Mouse (Mus musculus): ENCODE measurements around the gene Ablim2. TPM values are rescaled to one million over a fixed set of nuclear protein-coding genes. Genes with fewer than 3 reads are reported as not detected.

Ablim2 gene
- polyA plus RNA-seq, 1 experiment from 2014 or later: 0.45 TPM

GRCm38 (mm10) chr5:35807018-35807417 lies 49.3 kb downstream of the Ablim2 start:
- Histone ChIP-seq H3K4me1 (ENCODE audit: control insufficient read depth, low read depth, low read length) (no peaks in the 10 kb centered on the region), H3K9me3 (replicated peaks; ENCODE audit: control insufficient read depth, low read length) (no peaks in the 10 kb centered on the region), H3K9ac (ENCODE audit: low read depth, low read length) (no peak overlapping the region), H3K4me2 (ENCODE audit: low read depth, low read length) (no peak overlapping the region), H3K4me3 (ENCODE audit: low read depth, low read length) (no peak overlapping the region), H3K27me3 (ENCODE audit: control insufficient read depth, insufficient read depth, low read depth, low read length) (no peaks in the 10 kb centered on the region), H3K27ac (ENCODE audit: low read length) (no peak overlapping the region), H3K36me3 (ENCODE audit: control insufficient read depth, insufficient read depth) (no peaks in the 10 kb centered on the region)
- no peak for ATAC-seq (ENCODE audit: low read depth)
- 60% methylated on average over 8 of the region's 8 CpGs for WGBS (ENCODE audit: insufficient replicate concordance)

DNA sequence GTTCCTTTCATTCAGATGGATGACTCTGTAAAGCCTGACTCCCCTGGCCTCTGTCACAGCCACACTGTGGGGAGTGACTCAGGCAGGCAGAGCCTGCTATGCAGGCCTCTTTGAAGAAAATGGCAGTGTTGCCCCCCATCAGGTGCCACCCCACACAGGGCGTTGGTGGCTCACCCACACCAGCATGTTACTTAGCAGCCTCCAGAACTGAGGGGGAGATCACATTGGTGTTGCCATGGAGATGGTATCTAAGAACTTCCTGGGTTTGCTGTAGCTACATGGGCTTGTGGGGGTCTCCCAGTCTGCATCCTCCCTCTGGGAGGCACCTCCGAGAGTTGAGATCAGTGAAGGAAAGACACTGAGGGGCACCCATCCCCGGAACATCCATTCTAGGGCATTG lies 52.8 kb downstream of the Ablim2 start:
- Histone ChIP-seq H3K9ac (ENCODE audit: low read depth, low read length) (no peak overlapping the region), H3K36me3 (ENCODE audit: control insufficient read depth, insufficient read depth) (no peaks in the 10 kb centered on the region), H3K27ac (ENCODE audit: low read length) (no peak overlapping the region), H3K27me3 (ENCODE audit: control insufficient read depth, insufficient read depth, low read depth, low read length) (no peaks in the 10 kb centered on the region), H3K9me3 (replicated peaks; ENCODE audit: control insufficient read depth, low read length) (no peaks in the 10 kb centered on the region), H3K4me2 (ENCODE audit: low read depth, low read length) (no peak overlapping the region), H3K4me1 (ENCODE audit: control insufficient read depth, low read depth, low read length) (no peaks in the 10 kb centered on the region), H3K4me3 (ENCODE audit: low read depth, low read length) (no peak overlapping the region)
- WGBS (ENCODE audit: insufficient replicate concordance): 38% methylated on average over 3 of the region's 3 CpGs
- no peak for ATAC-seq (ENCODE audit: low read depth)

DNA sequence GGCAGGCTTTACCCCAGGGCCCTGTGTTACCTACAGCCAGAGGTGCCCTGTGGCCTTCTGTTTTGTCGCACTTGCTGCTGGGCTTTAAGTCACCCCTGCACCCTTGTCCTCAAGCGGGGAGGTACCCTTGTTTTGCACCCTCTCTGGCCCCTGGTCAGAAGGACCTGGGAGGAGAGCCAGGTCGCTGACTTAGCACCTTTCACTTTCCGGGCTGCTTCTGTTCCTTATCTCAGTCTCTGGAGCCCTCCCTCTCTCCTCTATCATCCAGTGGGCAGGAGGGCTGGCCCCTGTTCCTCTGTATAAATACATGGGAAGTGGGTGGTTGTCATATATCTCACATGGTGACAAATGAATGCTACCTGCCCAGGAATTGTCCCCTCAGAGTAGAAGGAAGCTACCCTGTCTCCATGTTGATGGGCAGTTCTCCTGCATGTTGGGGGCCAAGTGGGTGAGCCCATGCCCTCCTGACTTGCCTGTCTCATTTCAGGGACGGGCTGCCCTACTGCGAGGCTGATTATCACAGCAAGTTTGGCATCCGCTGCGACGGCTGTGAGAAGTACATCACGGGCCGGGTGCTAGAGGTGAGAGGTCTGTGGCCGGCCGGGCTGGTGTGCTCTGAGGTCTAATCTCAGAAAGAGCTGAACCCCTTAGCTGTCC lies 54.1 kb downstream of the Ablim2 start:
- no peak overlapping the region for H3K27ac ChIP-seq (ENCODE audit: low read length)
- WGBS (ENCODE audit: insufficient replicate concordance): 51% methylated on average over 13 of the region's 13 CpGs

GRCm38 (mm10) chr5:35814334-35814941 lies 56.8 kb downstream of the Ablim2 start:
- Histone ChIP-seq H3K9ac (ENCODE audit: low read depth, low read length) (no peak overlapping the region), H3K4me2 (ENCODE audit: low read depth, low read length) (no peak overlapping the region), H3K36me3 (ENCODE audit: control insufficient read depth, insufficient read depth) (no peaks in the 10 kb centered on the region), H3K27me3 (ENCODE audit: control insufficient read depth, insufficient read depth, low read depth, low read length) (no peaks in the 10 kb centered on the region), H3K4me1 (ENCODE audit: control insufficient read depth, low read depth, low read length) (no peaks in the 10 kb centered on the region), H3K27ac (ENCODE audit: low read length) (no peak overlapping the region), H3K9me3 (replicated peaks; ENCODE audit: control insufficient read depth, low read length) (no peaks in the 10 kb centered on the region), H3K4me3 (ENCODE audit: low read depth, low read length) (no peak overlapping the region)
- no peak for ATAC-seq (ENCODE audit: low read depth)
- 48% methylated on average over 15 of the region's 15 CpGs for WGBS (ENCODE audit: insufficient replicate concordance)

More for the DNA sequence above, 54.1 kb downstream of the Ablim2 start:
- no peak overlapping the region for H3K4me2 ChIP-seq (ENCODE audit: low read depth, low read length)
- no peak overlapping the region for H3K4me3 ChIP-seq (ENCODE audit: low read depth, low read length)
- H3K36me3 ChIP-seq (ENCODE audit: control insufficient read depth, insufficient read depth): no peaks in the 10 kb centered on the region
- H3K9me3 ChIP-seq (replicated peaks; ENCODE audit: control insufficient read depth, low read length): no peaks in the 10 kb centered on the region
- no peaks in the 10 kb centered on the region for H3K4me1 ChIP-seq (ENCODE audit: control insufficient read depth, low read depth, low read length)
- no peaks in the 10 kb centered on the region for H3K27me3 ChIP-seq (ENCODE audit: control insufficient read depth, insufficient read depth, low read depth, low read length)
- H3K9ac ChIP-seq (ENCODE audit: low read depth, low read length): no peak overlapping the region
- ATAC-seq (ENCODE audit: low read depth): no peak

GRCm38 (mm10) chr5:35815051-35815450 lies 57.4 kb downstream of the Ablim2 start:
- no peaks in the 10 kb centered on the region for H3K9me3 ChIP-seq (replicated peaks; ENCODE audit: control insufficient read depth, low read length)
- no peaks in the 10 kb centered on the region for H3K36me3 ChIP-seq (ENCODE audit: control insufficient read depth, insufficient read depth)
- H3K4me3 ChIP-seq (ENCODE audit: low read depth, low read length): no peak overlapping the region
- H3K4me2 ChIP-seq (ENCODE audit: low read depth, low read length): no peak overlapping the region
- no peak overlapping the region for H3K9ac ChIP-seq (ENCODE audit: low read depth, low read length)
- 38% methylated on average over 2 of the region's 2 CpGs for WGBS (ENCODE audit: insufficient replicate concordance)
- no peaks in the 10 kb centered on the region for H3K4me1 ChIP-seq (ENCODE audit: control insufficient read depth, low read depth, low read length)
- no peaks in the 10 kb centered on the region for H3K27me3 ChIP-seq (ENCODE audit: control insufficient read depth, insufficient read depth, low read depth, low read length)
- ATAC-seq (ENCODE audit: low read depth): no peak
- H3K27ac ChIP-seq (ENCODE audit: low read length): no peak overlapping the region

GRCm38 (mm10) chr5:35817266-35817665 lies 59.6 kb downstream of the Ablim2 start:
- Histone ChIP-seq H3K9me3 (replicated peaks; ENCODE audit: control insufficient read depth, low read length) (no peaks in the 10 kb centered on the region), H3K27ac (ENCODE audit: low read length) (no peak overlapping the region), H3K27me3 (ENCODE audit: control insufficient read depth, insufficient read depth, low read depth, low read length) (no peaks in the 10 kb centered on the region), H3K9ac (ENCODE audit: low read depth, low read length) (no peak overlapping the region), H3K4me3 (ENCODE audit: low read depth, low read length) (no peak overlapping the region), H3K4me1 (ENCODE audit: control insufficient read depth, low read depth, low read length) (no peaks in the 10 kb centered on the region), H3K4me2 (ENCODE audit: low read depth, low read length) (no peak overlapping the region), H3K36me3 (ENCODE audit: control insufficient read depth, insufficient read depth) (no peaks in the 10 kb centered on the region)
- WGBS (ENCODE audit: insufficient replicate concordance): 48% methylated on average over 3 of the region's 5 CpGs
- no peak for ATAC-seq (ENCODE audit: low read depth)

DNA sequence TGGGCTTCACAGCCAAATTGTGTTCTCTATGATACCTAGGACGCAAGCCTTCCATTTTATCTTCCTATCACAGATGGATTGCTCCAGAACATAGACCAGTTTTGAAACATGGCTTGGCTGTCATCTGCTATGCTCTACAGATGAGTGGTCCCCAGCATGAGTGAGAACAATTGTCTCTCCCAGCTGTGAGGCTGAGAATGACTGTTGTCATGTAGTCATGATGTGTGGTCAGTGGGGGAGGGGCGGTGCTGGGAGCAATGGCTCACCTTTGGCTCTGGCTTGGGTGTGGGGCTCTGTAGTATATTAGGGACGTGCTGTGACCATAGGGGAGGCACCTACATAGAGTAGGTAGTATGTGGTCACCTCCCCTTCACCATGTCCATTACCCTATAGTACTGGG lies 60.2 kb downstream of the Ablim2 start:
- Histone ChIP-seq H3K27ac (ENCODE audit: low read length) (no peak overlapping the region), H3K27me3 (ENCODE audit: control insufficient read depth, insufficient read depth, low read depth, low read length) (no peaks in the 10 kb centered on the region)
- 50% methylated on average over 3 of the region's 3 CpGs for WGBS (ENCODE audit: insufficient replicate concordance)

GRCm38 (mm10) chr5:35822721-35823120 lies 65.0 kb downstream of the Ablim2 start:
- H3K27me3 ChIP-seq (ENCODE audit: control insufficient read depth, insufficient read depth, low read depth, low read length): no peaks in the 10 kb centered on the region
- no peaks in the 10 kb centered on the region for H3K9me3 ChIP-seq (replicated peaks; ENCODE audit: control insufficient read depth, low read length)
- H3K9ac ChIP-seq (ENCODE audit: low read depth, low read length): no peak overlapping the region
- H3K4me2 ChIP-seq (ENCODE audit: low read depth, low read length): no peak overlapping the region
- WGBS (ENCODE audit: insufficient replicate concordance): 69% methylated on average over 5 of the region's 5 CpGs
- H3K4me1 ChIP-seq (ENCODE audit: control insufficient read depth, low read depth, low read length): no peaks in the 10 kb centered on the region
- H3K4me3 ChIP-seq (ENCODE audit: low read depth, low read length): no peak overlapping the region
- H3K36me3 ChIP-seq (ENCODE audit: control insufficient read depth, insufficient read depth): no peaks in the 10 kb centered on the region
- H3K27ac ChIP-seq (ENCODE audit: low read length): no peak overlapping the region
- no peak for ATAC-seq (ENCODE audit: low read depth)

More for the DNA sequence above, 60.2 kb downstream of the Ablim2 start:
- H3K4me2 ChIP-seq (ENCODE audit: low read depth, low read length): no peak overlapping the region
- no peaks in the 10 kb centered on the region for H3K9me3 ChIP-seq (replicated peaks; ENCODE audit: control insufficient read depth, low read length)
- H3K4me3 ChIP-seq (ENCODE audit: low read depth, low read length): no peak overlapping the region
- H3K9ac ChIP-seq (ENCODE audit: low read depth, low read length): no peak overlapping the region
- ATAC-seq (ENCODE audit: low read depth): no peak
- H3K4me1 ChIP-seq (ENCODE audit: control insufficient read depth, low read depth, low read length): no peaks in the 10 kb centered on the region
- no peaks in the 10 kb centered on the region for H3K36me3 ChIP-seq (ENCODE audit: control insufficient read depth, insufficient read depth)

DNA sequence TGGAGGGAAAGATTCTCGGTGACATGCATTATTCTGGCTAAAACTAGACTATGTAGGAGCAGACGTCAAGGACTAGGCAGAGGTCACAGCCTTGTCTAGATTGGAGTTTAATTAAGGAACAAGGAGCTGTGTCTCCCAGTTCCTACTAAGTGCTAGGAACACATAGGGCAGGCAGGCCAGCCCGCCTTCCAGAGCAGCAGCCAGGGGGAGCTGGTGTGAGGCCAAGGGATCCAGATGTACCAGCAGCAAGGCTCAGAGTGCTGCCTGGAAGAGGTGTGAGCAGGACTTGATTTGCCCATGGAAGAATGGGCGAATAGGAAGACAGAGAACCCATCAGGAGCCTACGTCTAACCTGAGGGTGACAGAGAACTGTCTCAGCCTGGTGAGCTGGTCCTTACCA lies 68.8 kb downstream of the Ablim2 start:
- Histone ChIP-seq H3K9me3 (replicated peaks; ENCODE audit: control insufficient read depth, low read length) (no peaks in the 10 kb centered on the region), H3K9ac (ENCODE audit: low read depth, low read length) (no peak overlapping the region), H3K4me2 (ENCODE audit: low read depth, low read length) (no peak overlapping the region), H3K36me3 (ENCODE audit: control insufficient read depth, insufficient read depth) (no peaks in the 10 kb centered on the region), H3K27ac (ENCODE audit: low read length) (no peak overlapping the region), H3K27me3 (ENCODE audit: control insufficient read depth, insufficient read depth, low read depth, low read length) (no peaks in the 10 kb centered on the region), H3K4me1 (ENCODE audit: control insufficient read depth, low read depth, low read length) (no peaks in the 10 kb centered on the region), H3K4me3 (ENCODE audit: low read depth, low read length) (no peak overlapping the region)
- WGBS (ENCODE audit: insufficient replicate concordance): 49% methylated on average over 5 of the region's 5 CpGs
- no peak for ATAC-seq (ENCODE audit: low read depth)
